Mouse (Mus musculus) megakaryocyte, embryonic 14.5 days (primary cell): Measurements from ENCODE around the gene Tspear. TPM values are rescaled to one million over a fixed set of nuclear protein-coding genes. Genes with fewer than 3 reads are reported as not detected.
"Not testable (repeated sequence)": the region's sequence is repeated elsewhere in the genome, so short reads cannot be mapped to it uniquely, and the experiment has no call there.

Source experiments
- H3K27me3 ChIP-seq: replicated peaks from 2 replicates; pipeline ENCODE3; 2012; ENCODE audit warnings: inconsistent platforms
- H3K36me3 ChIP-seq: replicated peaks from 2 replicates; pipeline ENCODE3; 2012; ENCODE audit warnings: low read length, inconsistent platforms, mixed read lengths
- H3K4me1 ChIP-seq: 2 replicates; pipeline ENCODE4 v1.6.1; 2012; ENCODE audit warnings: inconsistent platforms
- H3K4me3 ChIP-seq: replicated peaks from 2 replicates; pipeline ENCODE3; 2012; ENCODE audit warnings: moderate library complexity, mild to moderate bottlenecking, inconsistent platforms
- H3K9me3 ChIP-seq: 2 replicates; pipeline ENCODE4 v1.6.1; 2012; ENCODE audit warnings: inconsistent platforms
- FLI1 ChIP-seq: IDR thresholded peaks from 2 replicates; pipeline ENCODE4 v1.6.1; 2012; ENCODE audit warnings: low read length, inconsistent platforms, mixed read lengths
- GATA1 ChIP-seq: IDR thresholded peaks from 3 replicates; pipeline ENCODE4 v1.6.1; 2012; ENCODE audit warnings: mixed read lengths, low read length, inconsistent platforms, borderline replicate concordance
- polyA plus RNA-seq: library from polyadenylated mRNA; stranded (reverse); fragments of >175 nt; gene quantifications from 2 replicates; pipeline ENCODE4 v1.2.3, GENCODE M21; 2012; ENCODE audit warnings: low replicate concordance; ENCODE audit not compliant: insufficient read depth

The Tspear gene
- polyA plus RNA-seq, 1 experiment: 1.3 TPM

DNA sequence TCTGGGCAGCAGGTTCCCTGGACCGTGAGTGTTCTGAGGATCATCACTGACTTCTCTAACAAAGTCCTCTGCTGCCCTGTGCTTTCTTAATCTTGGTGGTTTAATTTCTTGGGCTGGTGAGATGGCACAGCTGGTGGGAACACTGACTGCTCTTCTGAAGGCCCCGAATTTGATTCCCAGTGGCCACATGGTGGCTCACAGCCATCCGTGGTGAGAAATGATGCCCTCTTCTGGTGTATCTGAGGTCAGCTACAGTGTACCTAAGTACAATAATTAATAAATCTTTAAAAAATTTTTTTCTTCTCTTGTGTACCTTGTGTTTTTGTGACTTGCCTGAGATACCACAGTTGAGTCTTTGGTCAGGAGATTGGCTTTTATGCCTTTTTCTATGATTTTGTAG is 65.9 kb downstream of the Tspear start:
- H3K36me3 ChIP-seq, H3K4me3 ChIP-seq, H3K4me1 ChIP-seq: not testable (repeated sequence)
- Histone ChIP-seq H3K9me3 (peaks cover 21% of the 10 kb centered on the region), H3K27me3 (peaks cover 25% of the 10 kb centered on the region)

DNA sequence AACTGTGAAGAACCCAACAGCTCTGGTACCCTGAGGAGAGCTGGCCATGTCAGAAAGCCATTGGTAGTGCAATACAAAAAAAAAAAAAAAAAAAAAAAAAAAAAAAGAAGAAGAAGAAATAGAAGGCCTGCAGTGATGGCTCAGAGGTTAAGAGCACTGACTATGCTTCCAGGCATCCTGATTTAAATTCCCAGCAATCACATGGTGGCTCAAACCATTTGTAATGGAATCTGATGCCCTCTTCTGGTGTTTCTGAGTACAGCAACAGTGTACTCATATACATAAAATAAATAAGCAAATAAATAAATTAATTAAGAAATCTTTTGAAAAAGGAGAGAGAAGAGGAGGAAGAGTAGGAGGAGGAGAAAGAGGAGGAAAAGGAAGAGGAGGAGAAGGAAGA is 67.1 kb downstream of the Tspear start:
- Histone ChIP-seq H3K9me3 (peaks cover 10% of the 10 kb centered on the region), H3K4me3 (no peak overlapping the region), H3K27me3 (peaks cover 24% of the 10 kb centered on the region), H3K4me1 (peaks cover 5% of the 10 kb centered on the region; the same call in 1 of the 2 replicates), H3K36me3 (no peaks in the 10 kb centered on the region)
- no peak for TF ChIP-seq FLI1
- no peak for TF ChIP-seq GATA1

DNA sequence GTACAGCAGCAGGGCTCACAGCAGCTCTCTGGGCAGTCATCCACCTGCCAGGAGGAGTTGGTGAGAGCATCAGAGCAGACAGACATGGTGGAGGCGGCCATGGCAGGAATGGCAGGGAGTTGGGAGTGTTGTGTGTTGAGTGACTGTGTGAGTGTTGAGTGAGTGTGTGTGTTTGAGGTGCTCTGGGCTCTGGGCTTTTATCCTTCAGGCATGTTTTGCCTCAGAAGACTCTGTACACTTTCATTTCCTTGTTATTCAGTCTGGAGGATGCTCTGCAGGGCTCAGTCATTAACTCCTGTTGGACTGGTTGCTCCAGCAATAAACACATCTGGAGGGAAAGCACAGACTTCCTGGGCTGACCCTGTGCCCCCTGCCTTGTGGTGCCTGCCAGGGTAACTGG is 73.2 kb downstream of the Tspear start, which contains the start of gene Gm3233:
Gene Gm3233, minus strand, starts transcription at position 101 of the 400 bp plus-strand sequence.
- not testable (repeated sequence) for H3K36me3 ChIP-seq, H3K4me3 ChIP-seq, H3K4me1 ChIP-seq, H3K9me3 ChIP-seq
- peaks cover 11% of the 10 kb centered on the region for H3K27me3 ChIP-seq

DNA sequence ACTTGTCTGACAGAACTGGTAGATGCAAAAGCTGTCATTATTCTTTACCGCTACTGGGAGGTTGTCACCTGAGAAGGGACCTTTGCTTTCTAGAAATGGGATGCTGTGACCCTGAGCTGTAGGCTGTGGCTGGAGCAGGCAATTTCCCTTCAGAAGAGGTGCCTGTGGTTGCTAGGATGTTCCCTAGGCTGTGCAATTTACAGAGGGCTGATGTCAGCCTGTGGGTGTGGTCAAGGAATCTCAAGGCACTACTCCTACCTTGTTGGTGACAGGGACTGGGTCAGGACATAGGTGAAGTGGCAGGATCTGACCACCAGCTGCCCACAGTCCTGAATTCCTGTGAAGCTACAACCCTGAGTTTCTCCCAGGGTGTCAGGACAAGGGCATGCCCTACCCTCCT is 83.4 kb downstream of the Tspear start:
- peaks cover 8% of the 10 kb centered on the region for H3K27me3 ChIP-seq
- H3K4me3 ChIP-seq: no peak overlapping the region
- no peaks in the 10 kb centered on the region for H3K9me3 ChIP-seq
- no peak for TF ChIP-seq FLI1
- TF ChIP-seq GATA1: no peak
- H3K36me3 ChIP-seq: no peaks in the 10 kb centered on the region
- no peaks in the 10 kb centered on the region for H3K4me1 ChIP-seq

DNA sequence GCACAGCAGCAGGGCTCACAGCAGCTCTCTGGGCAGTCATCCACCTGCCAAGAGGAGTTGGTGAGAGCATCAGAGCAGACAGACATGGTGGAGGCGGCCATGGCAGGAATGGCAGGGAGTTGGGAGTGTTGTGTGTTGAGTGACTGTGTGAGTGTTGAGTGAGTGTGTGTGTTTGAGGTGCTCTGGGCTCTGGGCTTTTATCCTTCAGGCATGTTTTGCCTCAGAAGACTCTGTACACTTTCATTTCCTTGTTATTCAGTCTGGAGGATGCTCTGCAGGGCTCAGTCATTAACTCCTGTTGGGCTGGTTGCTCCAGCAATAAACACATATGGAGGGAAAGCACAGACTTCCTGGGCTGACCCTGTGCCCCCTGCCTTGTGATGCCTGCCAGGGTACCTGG is 84.9 kb downstream of the Tspear start, which contains the start of gene Gm3238:
Gene Gm3238, minus strand, starts transcription at position 101 of the 400 bp plus-strand sequence.
- H3K4me1 ChIP-seq, H3K27me3 ChIP-seq, H3K4me3 ChIP-seq, H3K9me3 ChIP-seq, H3K36me3 ChIP-seq: not testable (repeated sequence)

DNA sequence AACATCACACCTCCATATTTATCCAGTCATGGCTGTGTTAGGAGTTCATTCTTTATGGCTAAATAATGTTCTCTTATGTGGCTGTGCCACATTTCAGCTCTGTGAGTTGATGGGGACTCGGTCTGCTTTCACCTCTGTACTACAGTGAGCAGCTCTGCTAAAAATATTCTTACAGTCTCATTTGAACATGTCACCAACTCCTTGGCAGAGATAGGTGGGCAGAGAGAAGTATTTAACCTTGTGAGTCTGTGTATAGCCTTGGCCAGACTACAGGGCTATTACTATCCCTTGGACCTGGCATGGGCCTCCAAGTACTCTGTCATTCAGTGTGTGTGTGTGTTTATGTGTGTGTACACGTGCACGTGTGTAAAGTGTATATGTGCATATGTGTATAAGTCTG is 85.8 kb downstream of the Tspear start:
- H3K9me3 ChIP-seq, H3K4me3 ChIP-seq, H3K36me3 ChIP-seq, H3K4me1 ChIP-seq, H3K27me3 ChIP-seq: not testable (repeated sequence)

DNA sequence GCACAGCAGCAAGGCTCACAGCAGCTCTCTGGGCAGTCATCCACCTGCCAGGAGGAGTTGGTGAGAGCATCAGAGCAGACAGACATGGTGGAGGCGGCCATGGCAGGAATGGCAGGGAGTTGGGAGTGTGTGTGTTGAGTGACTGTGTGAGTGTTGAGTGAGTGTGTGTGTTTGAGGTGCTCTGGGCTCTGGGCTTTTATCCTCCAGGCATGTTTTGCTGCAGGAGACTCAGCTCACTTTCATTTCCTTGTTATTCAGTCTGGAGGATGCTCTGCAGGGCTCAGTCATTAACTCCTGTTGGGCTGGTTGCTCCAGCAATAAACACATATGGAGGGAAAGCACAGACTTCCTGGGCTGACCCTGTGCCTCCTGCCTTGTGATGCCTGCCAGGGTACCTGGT is 90.5 kb downstream of the Tspear start, which contains the start of gene Gm7138:
Gene Gm7138, minus strand, starts transcription at position 101 of the 400 bp plus-strand sequence.
- H3K9me3 ChIP-seq, H3K4me1 ChIP-seq, H3K27me3 ChIP-seq, H3K4me3 ChIP-seq, H3K36me3 ChIP-seq: not testable (repeated sequence)

DNA sequence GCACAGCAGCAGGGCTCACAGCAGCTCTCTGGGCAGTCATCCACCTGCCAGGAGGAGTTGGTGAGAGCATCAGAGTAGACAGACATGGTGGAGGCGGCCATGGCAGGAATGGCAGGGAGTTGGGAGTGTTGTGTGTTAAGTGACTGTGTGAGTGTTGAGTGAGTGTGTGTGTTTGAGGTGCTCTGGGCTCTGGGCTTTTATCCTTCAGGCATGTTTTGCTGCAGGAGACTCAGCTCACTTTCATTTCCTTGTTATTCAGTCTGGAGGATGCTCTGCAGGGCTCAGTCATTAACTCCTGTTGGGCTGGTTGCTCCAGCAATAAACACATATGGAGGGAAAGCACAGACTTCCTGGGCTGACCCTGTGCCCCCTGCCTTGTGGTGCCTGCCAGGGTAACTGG is 96.1 kb downstream of the Tspear start, which contains the start of gene Gm3250:
Gene Gm3250, minus strand, starts transcription at position 101 of the 400 bp plus-strand sequence.
- not testable (repeated sequence) for H3K4me1 ChIP-seq, H3K36me3 ChIP-seq, H3K4me3 ChIP-seq, H3K27me3 ChIP-seq, H3K9me3 ChIP-seq

DNA sequence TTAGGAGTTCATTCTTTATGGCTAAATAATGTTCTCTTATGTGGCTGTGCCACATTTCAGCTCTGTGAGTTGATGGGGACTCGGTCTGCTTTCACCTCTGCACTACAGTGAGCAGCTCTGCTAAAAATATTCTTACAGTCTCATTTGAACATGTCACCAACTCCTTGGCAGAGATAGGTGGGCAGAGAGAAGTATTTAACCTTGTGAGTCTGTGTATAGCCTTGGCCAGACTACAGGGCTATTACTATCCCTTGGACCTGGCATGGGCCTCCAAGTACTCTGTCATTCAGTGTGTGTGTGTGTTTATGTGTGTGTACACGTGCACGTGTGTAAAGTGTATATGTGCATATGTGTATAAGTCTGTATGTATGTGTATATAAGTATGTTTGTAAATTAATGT is 97.0 kb downstream of the Tspear start:
- not testable (repeated sequence) for H3K36me3 ChIP-seq, H3K27me3 ChIP-seq, H3K4me3 ChIP-seq, H3K9me3 ChIP-seq, H3K4me1 ChIP-seq

DNA sequence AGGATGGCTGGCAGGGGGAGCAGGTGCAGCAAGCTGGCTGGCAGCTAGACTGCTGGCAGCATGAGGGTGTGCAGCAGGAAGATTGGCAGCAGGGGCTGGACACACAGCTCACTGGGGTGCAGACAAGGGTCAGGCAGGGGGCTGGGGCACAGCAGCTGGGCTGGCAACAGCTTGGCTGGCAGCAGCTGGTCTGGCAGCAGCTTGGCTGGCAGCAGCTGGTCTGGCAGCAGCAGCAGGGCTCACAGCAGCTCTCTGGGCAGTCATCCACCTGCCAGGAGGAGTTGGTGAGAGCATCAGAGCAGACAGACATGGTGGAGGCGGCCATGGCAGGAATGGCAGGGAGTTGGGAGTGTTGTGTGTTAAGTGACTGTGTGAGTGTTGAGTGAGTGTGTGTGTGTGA is 101.5 kb downstream of the Tspear start, which contains the start of gene Gm7137:
Gene Gm7137, minus strand, starts transcription at position 325 of the 400 bp plus-strand sequence.
- not testable (repeated sequence) for H3K27me3 ChIP-seq, H3K9me3 ChIP-seq, H3K36me3 ChIP-seq, H3K4me3 ChIP-seq, H3K4me1 ChIP-seq

DNA sequence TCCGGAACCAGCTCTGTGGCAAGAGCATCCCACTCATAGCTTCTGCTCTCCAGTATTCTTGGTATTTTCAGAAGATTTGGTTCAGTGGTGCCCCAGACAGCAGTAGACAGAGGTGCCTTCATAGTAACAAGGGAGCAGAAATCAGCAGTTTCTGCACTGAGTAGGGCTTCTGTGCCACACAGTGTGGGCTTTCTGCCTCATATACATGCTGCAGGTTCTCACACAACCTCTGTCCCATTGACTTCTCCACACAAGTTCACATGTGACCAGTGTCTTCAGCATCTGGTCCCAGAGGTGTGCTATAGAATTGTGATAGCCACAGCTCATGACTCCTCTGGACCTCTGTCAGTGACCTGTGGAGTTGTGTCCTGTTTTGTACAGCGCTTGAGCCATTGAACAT is 102.3 kb downstream of the Tspear start:
- peaks cover 9% of the 10 kb centered on the region for H3K27me3 ChIP-seq

DNA sequence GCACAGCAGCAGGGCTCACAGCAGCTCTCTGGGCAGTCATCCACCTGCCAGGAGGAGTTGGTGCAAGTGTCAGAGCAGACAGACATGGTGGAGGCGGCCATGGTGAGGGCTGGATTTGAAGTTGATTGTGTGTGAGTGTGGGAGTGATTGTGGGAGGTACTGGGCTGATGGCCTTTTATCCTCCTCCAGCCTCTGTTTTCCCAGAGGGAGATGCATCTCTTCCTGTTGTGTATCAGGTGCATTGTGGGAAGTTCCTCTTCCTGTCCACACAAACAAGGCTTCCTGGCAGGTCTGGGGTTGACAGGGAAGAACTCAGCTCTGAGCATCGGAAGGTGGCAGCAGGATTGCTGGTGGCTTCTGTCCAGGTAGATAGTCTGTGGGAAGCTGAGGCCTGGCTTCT is 108.6 kb downstream of the Tspear start, which contains the start of gene Gm9639:
Gene Gm9639, minus strand, starts transcription at position 101 of the 400 bp plus-strand sequence.
- Histone ChIP-seq H3K36me3 (no peaks in the 10 kb centered on the region), H3K27me3 (peaks cover 33% of the 10 kb centered on the region), H3K4me3 (no peak within 1 kb of the TSS), H3K4me1 (peaks cover 34% of the 10 kb centered on the region), H3K9me3 (no peaks in the 10 kb centered on the region)
- no peak for TF ChIP-seq GATA1
- TF ChIP-seq FLI1: no peak

More for the DNA sequence above, 102.3 kb downstream of the Tspear start:
- H3K4me3 ChIP-seq: no peak overlapping the region
- no peaks in the 10 kb centered on the region for H3K4me1 ChIP-seq
- H3K9me3 ChIP-seq: no peaks in the 10 kb centered on the region
- H3K36me3 ChIP-seq: no peaks in the 10 kb centered on the region
- TF ChIP-seq FLI1 (no peak), GATA1 (no peak)
